Mouse (Mus musculus) embryonic facial prominence, embryonic 10.5 days (tissue): ENCODE data around the gene Gm9767. TPM values are rescaled to one million over a fixed set of nuclear protein-coding genes. Genes with fewer than 3 reads are reported as not detected.

Source experiments
- DNase-seq: peaks from one replicate; pipeline ENCODE4 v3.0.0-alpha.2; 2017; ENCODE audit warnings: low spot score
- H3K27ac ChIP-seq: fragments of 300-500 bp; sonication (generic); replicated peaks from 2 replicates; pipeline ENCODE4 v1.5.1; 2016; ENCODE audit warnings: mild to moderate bottlenecking
- H3K27me3 ChIP-seq: fragments of 300-500 bp; sonication (generic); replicated peaks from 2 replicates; pipeline ENCODE4 v1.6.1; 2016; ENCODE audit warnings: low read depth, mild to moderate bottlenecking; ENCODE audit not compliant: poor library complexity, severe bottlenecking
- H3K36me3 ChIP-seq: fragments of 300-500 bp; sonication (generic); replicated peaks from 2 replicates; pipeline ENCODE4 v1.6.1; 2016; ENCODE audit warnings: mild to moderate bottlenecking, moderate library complexity
- H3K4me1 ChIP-seq: fragments of 300-500 bp; sonication (generic); 2 replicates; pipeline ENCODE4 v1.6.1; 2016
- H3K4me3 ChIP-seq: fragments of 300-500 bp; sonication (generic); 2 replicates; pipeline ENCODE4 v1.5.1; 2016; ENCODE audit warnings: mild to moderate bottlenecking, moderate library complexity
- H3K9me3 ChIP-seq: fragments of 300-500 bp; sonication (generic); 2 replicates; pipeline ENCODE4 v1.6.1; 2016; ENCODE audit warnings: mild to moderate bottlenecking
- WGBS: fragments of 180-500 bp; shearing (Covaris S2); methylation state at CpG from one replicate; pipeline ENCODE4 v1.1.7; 2016; 5-methylcytosine and 5-hydroxymethylcytosine counted together
- polyA plus RNA-seq: library from polyadenylated mRNA; unstranded; fragments of >200 nt; fragmentation: Nextera tagmentation; extraction: Ambion mirVana; gene quantifications from 2 replicates; pipeline ENCODE4 v1.2.1, GENCODE M21; 2016

Gm9767 gene
- polyA plus RNA-seq = not detected in 2 replicates

DNA sequence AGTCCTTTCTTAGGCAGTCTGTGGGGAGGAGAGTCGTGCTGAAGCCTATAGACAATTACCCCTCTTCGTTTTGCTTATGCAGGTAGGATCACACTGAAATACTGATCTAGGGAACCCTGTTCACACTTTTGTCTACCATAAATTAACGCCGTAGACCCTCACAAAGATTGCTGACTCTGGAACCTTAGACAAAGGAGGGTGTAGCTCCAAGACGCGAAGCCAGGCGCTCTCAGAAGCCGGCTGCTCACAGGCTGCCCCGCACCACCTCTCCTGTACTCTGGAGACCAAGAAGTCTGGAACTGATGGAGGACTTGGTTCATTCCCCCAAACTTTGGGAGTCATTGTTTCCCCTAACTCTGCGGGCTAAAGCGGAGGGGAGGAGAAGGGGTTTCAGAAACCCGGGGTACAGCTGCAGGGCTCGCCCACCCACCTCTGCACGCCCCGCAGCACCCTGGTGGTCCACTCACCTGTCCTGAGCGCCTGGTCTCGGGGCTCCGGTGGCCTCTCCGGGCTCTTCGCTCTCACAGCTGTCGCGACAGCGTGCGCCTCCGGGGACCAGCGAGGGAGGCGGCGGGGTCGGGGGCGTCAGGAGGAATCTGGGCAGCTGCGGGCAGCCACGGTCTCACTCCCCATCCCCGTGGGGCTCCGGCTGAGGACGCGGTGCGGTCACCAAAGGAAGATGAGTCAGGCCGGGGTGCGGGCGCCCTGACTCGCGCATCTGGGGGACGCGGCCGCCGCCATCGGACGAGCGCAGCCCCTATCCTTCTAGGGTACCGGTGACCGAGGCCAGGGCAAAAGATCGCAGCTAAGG, at the start of gene Gm9767:
Gm9767 (plus strand) TSS at position 585 of the 811 bp plus-strand sequence.
- Histone ChIP-seq H3K27ac (peak within 1 kb of the TSS; percentile 75), H3K4me1 (peaks cover 8% of the 10 kb centered on the region)
- 3% methylated on average over 52 of the region's 52 CpGs for WGBS

DNA sequence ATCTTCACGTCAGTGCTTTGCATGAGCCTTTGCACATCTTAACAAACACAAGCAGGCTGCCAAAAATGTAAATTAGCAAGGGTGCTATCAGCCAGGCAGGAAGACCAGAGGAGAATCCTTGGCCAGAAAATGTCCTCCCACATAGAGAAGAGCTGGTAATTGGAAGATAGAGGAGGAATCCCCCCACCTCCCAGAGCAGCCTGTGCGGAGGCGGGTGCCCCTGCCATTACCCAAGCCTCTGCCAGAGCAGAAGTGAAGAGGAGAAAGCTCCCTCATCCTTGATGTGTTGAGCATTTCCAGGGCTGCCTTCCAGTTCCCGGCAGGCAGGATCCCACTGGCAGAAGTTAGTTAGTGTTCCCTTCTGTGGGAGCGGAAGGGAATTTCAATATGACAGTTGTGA, 43.1 kb upstream of the Gm9767 start:
- no peaks in the 10 kb centered on the region for H3K9me3 ChIP-seq
- no peak overlapping the region for H3K4me3 ChIP-seq
- DNase-seq = no peak
- 85% methylated on average over 5 of the region's 5 CpGs for WGBS
- H3K4me1 ChIP-seq = no peaks in the 10 kb centered on the region
- no peak overlapping the region for H3K27ac ChIP-seq
- no peaks in the 10 kb centered on the region for H3K27me3 ChIP-seq
- H3K36me3 ChIP-seq = no peaks in the 10 kb centered on the region

More for the DNA sequence above, at the start of gene Gm9767:
- no peaks in the 10 kb centered on the region for H3K9me3 ChIP-seq
- peak; percentile 51 for DNase-seq
- H3K36me3 ChIP-seq = no peaks in the 10 kb centered on the region
- peaks cover 31% of the 10 kb centered on the region for H3K27me3 ChIP-seq
- peak within 1 kb of the TSS; percentile 72 for H3K4me3 ChIP-seq

DNA sequence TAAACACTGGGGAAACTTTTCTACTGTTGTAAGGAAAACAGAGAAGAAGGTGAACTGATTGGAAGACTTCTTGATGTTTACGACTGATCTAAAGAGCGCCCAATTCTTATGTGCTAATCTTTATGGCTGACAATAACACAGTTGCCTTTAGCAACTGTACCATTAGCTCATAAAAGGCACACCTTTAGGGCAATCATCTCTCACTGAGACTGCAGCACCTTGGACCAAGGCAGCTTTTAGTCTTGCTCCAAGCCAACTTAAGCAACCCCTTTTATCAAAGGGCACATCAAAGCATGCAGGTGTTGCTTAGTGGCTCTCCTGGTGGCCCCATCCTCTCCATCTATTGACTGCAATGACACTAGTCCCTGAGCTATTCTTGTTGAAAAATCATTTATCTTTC, 26.9 kb upstream of the Gm9767 start:
- Histone ChIP-seq H3K27me3 (no peaks in the 10 kb centered on the region), H3K4me1 (no peaks in the 10 kb centered on the region), H3K9me3 (no peaks in the 10 kb centered on the region), H3K36me3 (no peaks in the 10 kb centered on the region), H3K4me3 (no peak overlapping the region), H3K27ac (no peak overlapping the region)
- 97% methylated on average over 2 of the region's 2 CpGs for WGBS
- DNase-seq = no peak

DNA sequence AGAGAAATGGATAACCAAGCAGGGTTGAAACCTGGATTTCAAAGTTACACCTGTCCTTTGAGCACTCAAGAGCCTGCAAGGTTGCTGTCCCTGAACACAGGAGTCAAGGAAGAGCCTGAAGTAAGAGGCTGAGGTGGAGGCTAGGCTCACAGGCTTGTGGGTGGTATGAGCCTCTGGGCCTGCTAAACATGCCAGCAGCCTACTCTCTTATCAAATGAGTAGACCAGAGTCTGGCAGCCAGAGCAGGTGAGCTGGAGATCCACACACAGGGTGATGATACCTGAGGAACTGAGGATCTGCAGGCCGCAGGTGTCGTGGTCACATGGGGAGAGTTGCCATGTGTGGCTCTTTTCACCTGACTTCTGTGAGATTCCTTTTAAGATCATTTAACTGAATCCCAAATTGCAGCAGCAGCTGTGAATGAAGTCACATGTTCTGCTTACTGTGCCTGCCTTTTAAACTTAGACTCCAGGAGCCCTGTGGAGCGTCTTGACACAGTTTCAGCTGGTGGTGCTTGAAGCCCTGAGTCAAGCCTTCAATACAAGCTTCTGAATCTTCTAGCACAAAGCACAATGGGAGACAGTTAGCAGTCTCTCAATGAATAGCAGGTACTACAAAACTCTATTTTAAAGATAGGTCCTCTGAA, 18.3 kb upstream of the Gm9767 start:
- no peaks in the 10 kb centered on the region for H3K9me3 ChIP-seq
- WGBS = 86% methylated on average over 3 of the region's 3 CpGs
- no peaks in the 10 kb centered on the region for H3K36me3 ChIP-seq
- H3K4me1 ChIP-seq = no peaks in the 10 kb centered on the region
- no peak overlapping the region for H3K27ac ChIP-seq
- H3K4me3 ChIP-seq = no peak overlapping the region
- DNase-seq = no peak
- no peaks in the 10 kb centered on the region for H3K27me3 ChIP-seq

DNA sequence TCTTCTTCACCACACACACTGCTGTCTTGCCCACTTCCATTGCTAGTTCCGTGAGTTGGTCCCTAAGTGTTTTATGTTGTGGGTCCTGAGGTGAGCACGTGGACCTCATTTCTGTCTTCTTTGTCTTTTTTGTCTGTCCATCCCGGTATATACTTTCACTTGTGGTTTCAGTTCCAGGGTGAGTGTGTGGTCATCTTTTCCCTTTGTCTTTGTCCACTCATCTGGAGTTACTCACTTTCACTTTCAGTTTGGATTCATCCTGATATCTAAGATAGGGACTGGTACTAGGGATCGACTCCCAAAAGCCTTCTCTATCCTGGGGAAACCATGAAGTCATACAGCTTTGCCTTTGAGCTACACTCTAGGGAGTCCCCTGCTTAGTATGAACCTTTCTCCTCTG, 15.0 kb upstream of the Gm9767 start:
- DNase-seq = no peak
- H3K4me1 ChIP-seq = no peaks in the 10 kb centered on the region
- H3K27me3 ChIP-seq = no peaks in the 10 kb centered on the region
- H3K27ac ChIP-seq = no peak overlapping the region
- no peaks in the 10 kb centered on the region for H3K36me3 ChIP-seq
- WGBS = 89% methylated on average over 4 of the region's 4 CpGs
- no peak overlapping the region for H3K4me3 ChIP-seq
- no peaks in the 10 kb centered on the region for H3K9me3 ChIP-seq

DNA sequence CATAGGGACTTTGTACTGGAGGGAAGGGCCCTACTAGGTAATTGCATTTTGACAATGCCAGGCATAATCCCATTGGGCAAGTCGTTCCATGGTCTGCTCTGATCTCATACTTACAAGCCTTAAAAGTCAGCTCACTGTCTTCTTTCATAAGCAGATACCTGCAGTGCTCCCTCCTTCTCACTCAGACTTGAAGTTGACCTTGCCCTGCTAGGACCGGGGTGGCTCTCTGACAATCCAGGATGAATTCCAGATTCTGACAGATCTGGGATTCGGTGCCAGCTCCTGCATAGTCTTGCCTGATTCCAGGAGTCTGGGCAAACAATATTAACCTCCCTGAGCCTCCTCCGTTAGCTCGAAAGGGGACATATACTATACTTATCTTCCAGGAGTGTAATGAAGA, 6.1 kb upstream of the Gm9767 start:
- Histone ChIP-seq H3K27ac (no peak overlapping the region), H3K4me1 (no peaks in the 10 kb centered on the region), H3K36me3 (no peaks in the 10 kb centered on the region), H3K27me3 (peaks cover 14% of the 10 kb centered on the region), H3K4me3 (no peak overlapping the region), H3K9me3 (no peaks in the 10 kb centered on the region)
- 83% methylated on average over 5 of the region's 5 CpGs for WGBS
- no peak for DNase-seq

DNA sequence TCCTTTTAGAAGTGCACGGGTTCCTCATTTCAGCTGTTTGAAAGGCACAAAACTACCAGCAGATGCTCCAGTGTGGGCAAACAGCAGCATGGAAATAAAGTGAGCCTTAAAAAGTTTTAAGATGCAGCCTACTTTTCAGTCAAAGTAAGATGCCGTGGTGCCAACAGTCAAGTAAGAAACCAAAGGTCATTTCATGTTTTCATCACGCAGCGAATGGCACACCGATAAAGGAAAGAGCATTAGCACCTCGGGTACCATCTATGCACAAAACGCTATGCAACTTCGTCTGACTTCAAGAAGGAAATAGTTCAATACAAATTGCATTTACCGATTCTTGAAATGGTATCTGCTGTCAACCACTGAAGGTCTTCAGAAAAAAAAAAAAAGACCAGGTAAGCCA, 1.1 kb upstream of the Gm9767 start:
- H3K27me3 ChIP-seq = peaks cover 31% of the 10 kb centered on the region
- no peak for DNase-seq
- H3K4me3 ChIP-seq = no peak overlapping the region
- no peaks in the 10 kb centered on the region for H3K9me3 ChIP-seq
- 87% methylated on average over 9 of the region's 9 CpGs for WGBS
- no peak overlapping the region for H3K27ac ChIP-seq
- no peaks in the 10 kb centered on the region for H3K36me3 ChIP-seq
- peaks cover 8% of the 10 kb centered on the region for H3K4me1 ChIP-seq

DNA sequence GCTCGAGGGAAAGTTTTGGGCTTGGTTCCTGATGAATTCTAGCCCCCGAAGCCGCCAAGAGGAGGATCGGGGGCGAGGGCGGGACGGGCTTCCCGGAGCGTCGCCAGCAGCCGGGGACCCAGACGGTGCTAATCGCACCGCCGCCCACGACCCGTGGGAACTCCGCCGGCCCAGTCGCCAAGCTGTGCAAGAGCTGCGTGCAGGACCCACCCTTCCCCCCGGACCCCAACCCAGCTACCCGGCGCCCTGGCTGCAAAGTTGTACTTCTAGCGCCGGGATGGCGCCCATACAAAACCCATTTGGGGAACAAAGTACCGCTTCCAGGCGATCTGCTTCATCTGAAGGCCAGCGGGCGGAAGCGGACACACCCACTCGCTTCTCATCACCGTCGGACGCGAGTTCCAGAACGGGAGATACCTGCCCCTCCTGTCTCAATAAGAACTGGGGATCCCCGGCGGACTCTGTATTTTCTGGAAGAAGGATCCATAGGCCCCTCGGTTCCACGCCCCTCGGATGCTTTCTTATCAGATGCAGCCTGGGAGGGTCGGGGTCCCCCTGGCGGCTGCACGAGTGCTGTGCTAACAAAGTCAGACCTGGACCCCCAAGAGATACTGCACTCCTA, 577 bp downstream of the Gm9767 start, which contains the start of gene Tmem200a:
Tmem200a (minus strand) TSS at position 532 of the 622 bp plus-strand sequence.
- Histone ChIP-seq H3K36me3 (no peaks in the 10 kb centered on the region), H3K4me1 (peaks cover 8% of the 10 kb centered on the region), H3K27me3 (peaks cover 31% of the 10 kb centered on the region), H3K4me3 (peak within 1 kb of the TSS; percentile 72), H3K9me3 (no peaks in the 10 kb centered on the region), H3K27ac (peak within 1 kb of the TSS; percentile 75)
- WGBS = under 1% methylated on average over 46 of the region's 46 CpGs
- peak; percentile 85 for DNase-seq

DNA sequence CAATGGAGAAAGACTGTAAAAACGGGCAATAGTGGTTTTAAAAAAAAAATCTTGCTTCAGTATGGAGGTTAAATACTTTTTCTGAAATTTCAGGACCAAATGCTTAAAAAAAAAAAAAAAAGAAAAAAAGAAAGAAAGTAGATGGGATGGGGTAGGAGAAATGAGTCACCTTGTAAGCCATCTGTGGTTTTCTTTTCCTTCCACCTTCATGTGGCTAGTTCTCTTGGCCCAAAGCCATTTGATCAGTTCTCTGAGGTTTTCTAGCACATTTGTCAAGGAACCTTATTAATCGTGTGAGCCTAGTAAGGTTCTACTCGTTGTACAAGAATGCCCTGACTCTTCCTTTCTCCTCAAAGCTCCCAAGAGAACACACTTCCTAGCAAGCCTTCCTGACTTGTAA, 1.6 kb downstream of the Gm9767 start:
- Histone ChIP-seq H3K27ac (no peak overlapping the region), H3K4me3 (no peak overlapping the region), H3K9me3 (no peaks in the 10 kb centered on the region), H3K36me3 (no peaks in the 10 kb centered on the region), H3K4me1 (peaks cover 8% of the 10 kb centered on the region), H3K27me3 (peaks cover 31% of the 10 kb centered on the region)
- no peak for DNase-seq
- WGBS = 86% methylated on average over 3 of the region's 3 CpGs

DNA sequence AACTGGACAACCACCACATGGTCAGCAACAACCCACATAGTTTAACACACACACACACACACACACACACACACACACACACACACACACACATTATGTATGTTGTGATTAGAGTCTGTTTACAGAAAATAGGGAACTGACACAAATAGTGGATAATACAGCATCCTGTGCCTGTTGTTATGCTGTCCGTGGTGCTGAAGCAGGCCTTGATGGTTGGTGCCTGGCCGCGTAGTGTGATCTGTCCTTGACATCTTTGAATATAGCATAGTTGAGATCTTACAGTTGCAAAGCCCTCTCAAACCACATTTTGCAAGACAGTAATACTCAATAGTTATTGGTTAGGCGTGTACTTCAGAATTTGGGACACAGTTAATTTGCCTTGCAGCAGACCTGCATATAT, 4.0 kb downstream of the Gm9767 start:
- Histone ChIP-seq H3K4me3 (no peak overlapping the region), H3K4me1 (peaks cover 8% of the 10 kb centered on the region), H3K27me3 (peaks cover 15% of the 10 kb centered on the region), H3K27ac (no peak overlapping the region), H3K9me3 (no peaks in the 10 kb centered on the region), H3K36me3 (no peaks in the 10 kb centered on the region)
- WGBS = 62% methylated on average over 4 of the region's 4 CpGs
- DNase-seq = peak; percentile 54

DNA sequence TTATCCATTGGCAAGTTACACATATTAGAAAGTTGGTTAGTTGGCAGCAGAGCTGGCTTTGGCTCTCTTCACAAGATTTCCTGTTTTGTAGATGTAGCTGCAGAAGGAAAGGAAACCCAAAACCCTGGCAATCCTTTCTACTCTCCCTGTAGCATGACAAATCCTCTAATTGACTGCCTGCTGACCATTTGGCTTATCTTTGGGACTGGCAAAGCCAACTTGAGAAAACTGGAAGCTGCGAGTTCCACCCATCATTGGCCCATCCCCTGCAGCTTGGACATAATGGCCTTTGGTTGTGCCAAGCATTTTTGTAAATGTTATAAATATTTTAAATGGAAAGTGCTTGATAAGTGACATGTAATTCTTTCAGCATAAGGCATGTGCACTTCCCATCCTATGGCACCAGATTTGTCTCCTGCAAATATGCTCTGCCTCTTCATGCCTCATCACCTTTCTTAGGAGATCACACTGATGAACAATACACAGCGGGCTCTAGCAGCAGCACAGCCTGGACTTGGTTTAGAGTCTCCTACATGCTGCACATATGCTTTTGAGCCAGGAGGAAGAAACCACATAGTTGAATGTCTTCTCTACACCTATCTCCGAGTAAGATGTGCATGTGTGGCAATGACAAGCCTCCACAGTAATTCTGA, 25.4 kb downstream of the Gm9767 start:
- WGBS = 86% methylated on average over 3 of the region's 3 CpGs
- no peaks in the 10 kb centered on the region for H3K27me3 ChIP-seq
- no peaks in the 10 kb centered on the region for H3K36me3 ChIP-seq
- H3K4me3 ChIP-seq = no peak overlapping the region
- no peaks in the 10 kb centered on the region for H3K9me3 ChIP-seq
- H3K27ac ChIP-seq = no peak overlapping the region
- no peaks in the 10 kb centered on the region for H3K4me1 ChIP-seq
- no peak for DNase-seq

DNA sequence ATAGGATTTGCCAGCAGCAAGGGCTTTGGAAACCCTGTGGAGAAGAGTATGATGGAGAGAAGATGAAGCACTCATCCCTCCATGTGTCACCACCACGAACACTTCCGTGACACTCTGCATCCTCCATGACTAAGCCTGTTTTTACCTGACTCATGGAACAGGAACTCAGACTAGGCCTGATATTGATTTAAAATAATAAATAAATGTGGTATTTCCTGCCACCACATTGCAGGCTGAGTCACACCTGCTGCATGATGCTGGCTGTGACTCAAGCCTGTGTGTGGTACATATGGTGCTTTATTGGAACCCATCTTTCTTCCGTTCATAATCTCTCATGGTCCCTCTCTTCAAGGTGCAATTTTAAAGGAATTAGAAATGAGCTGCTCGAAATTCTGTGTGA, 36.4 kb downstream of the Gm9767 start:
- Histone ChIP-seq H3K4me1 (no peaks in the 10 kb centered on the region), H3K4me3 (no peak overlapping the region), H3K27me3 (no peaks in the 10 kb centered on the region), H3K27ac (no peak overlapping the region), H3K9me3 (no peaks in the 10 kb centered on the region), H3K36me3 (no peaks in the 10 kb centered on the region)
- 85% methylated on average over 4 of the region's 4 CpGs for WGBS
- no peak for DNase-seq
